Mouse (Mus musculus) cerebellum, adult 9-10 months (tissue): ENCODE data around the gene Mindy3.

Experiments
- DNase-seq: peaks from one replicate; pipeline ENCODE4 v3.0.0; 2022

Gene Mindy3

DNA sequence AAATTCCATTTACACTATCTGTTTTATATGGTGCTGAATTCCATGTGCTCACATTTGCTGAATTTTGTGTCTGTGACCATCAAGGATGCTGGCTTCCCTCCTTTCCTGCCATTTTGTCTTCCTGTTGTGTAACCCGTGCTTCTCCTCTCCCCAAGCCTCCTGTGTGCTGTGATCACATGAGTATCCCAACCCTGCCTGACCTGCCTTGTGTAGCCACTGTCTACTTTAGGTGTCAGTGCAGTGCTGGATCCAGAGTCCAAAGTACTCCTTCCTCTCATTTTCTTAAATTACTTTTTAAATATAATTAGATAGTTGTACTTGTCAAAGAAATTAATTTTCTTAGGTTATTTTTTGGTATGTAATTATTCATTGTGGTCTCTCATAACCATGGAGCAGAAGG lies 51.3 kb downstream of the Mindy3 start:
- DNase-seq: no peak

DNA sequence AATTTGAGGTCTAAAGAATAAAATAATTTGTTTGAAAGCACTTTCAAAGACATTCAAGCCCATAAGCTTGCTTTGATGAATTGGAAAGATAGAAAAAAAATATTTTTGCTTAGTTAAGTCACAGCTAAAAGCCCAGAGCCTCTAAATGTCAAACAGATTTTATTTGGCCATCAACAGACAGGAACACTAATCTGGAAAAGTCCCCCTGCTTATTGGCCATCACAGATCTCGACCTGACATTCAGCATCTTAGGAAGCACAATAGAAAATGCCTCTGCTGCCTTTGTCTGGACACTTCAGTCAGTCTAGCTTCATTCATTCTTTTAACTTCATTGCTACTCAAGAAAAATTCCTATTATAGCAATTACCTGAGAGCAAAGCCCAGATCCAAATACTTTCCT lies 58.0 kb downstream of the Mindy3 start:
- no peak for DNase-seq

DNA sequence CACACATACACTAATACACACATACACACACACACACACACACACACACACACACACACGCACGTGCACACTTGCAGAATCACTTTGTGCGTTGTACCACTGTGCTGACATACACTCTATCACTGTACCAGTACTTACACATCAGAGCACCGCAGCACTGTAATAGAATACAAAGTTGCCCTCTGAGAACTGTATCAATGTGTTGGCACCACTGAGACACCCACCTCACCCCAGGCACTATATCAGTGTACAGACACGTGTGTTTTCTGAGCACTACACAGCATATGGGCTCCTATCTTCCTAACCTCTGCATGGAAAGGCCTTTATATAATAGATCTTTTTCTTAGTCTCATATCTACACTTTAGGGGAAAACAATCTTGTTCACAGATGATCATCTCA lies 64.4 kb downstream of the Mindy3 start:
- no peak for DNase-seq

DNA sequence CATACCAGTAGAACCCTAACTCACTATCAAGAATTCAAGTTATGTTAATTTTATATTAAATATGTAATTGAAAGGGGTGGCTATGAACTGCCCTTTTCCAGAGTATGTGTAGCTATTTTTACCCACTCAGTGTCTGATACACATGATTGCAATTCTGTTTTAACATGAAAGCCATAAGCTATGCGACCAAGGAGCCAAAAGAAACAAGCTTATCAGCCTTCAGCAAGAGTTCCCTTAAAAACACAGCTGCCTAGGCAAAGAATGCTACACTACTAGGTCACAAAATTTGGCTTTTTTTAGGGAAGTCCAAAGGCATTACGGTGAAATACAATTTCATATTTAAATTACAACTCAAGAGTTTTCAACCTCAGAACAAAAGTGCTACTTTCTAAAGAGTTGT lies 70.4 kb downstream of the Mindy3 start:
- no peak for DNase-seq

DNA sequence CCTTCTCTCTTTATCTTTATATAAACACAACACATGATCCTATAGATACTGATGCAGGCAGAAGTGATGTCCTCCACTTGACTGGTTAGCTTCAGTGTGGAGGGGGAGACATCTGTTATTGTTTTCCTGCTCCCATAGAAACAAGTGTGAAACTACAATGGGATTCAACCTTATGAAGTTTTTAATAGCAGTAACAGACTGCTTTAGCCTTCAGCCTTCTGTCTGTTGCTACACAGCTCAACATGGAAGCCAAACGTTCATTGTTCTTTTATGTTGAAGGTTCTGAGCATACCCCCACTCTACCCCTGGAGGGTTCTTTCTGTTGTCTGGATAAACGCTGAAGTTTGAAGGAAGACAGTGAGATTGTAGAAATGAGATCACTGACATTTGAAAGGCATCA lies 87.3 kb downstream of the Mindy3 start:
- no peak for DNase-seq

DNA sequence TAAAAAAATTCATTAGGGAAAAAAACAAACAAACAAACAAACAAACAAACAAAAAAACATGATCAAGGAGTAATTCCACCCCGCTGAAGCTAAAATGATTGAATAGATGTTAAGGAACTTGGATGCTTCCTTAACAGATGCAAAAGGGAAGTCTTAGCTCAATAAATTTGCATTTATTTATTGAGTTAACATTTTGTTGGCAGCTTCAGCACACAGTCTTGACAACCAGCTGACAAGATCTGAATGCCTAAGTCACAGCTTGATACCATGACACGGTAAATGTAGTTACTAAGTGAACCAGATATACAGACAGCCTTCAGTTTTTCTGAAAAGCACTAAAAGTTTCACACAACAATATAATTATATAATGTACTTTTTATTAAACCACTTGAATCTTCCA lies 89.7 kb downstream of the Mindy3 start:
- DNase-seq: no peak

DNA sequence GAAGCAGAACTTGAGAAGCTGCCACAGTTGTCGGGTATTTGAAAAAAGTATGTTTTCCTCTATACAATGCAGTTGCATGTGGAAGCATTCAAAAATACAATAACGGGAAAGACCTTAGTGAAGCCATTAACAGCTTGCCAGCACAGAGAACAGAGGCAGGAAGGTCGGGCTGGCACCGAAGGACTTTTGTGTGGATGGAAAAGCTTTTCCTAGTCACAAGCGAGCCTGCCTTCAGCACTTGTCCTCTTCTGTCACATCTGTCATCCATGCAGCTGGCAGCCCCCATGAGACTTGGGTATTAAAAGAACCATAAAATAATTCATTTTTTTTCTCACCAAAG lies 90.2 kb downstream of the Mindy3 start:
- DNase-seq: no peak

DNA sequence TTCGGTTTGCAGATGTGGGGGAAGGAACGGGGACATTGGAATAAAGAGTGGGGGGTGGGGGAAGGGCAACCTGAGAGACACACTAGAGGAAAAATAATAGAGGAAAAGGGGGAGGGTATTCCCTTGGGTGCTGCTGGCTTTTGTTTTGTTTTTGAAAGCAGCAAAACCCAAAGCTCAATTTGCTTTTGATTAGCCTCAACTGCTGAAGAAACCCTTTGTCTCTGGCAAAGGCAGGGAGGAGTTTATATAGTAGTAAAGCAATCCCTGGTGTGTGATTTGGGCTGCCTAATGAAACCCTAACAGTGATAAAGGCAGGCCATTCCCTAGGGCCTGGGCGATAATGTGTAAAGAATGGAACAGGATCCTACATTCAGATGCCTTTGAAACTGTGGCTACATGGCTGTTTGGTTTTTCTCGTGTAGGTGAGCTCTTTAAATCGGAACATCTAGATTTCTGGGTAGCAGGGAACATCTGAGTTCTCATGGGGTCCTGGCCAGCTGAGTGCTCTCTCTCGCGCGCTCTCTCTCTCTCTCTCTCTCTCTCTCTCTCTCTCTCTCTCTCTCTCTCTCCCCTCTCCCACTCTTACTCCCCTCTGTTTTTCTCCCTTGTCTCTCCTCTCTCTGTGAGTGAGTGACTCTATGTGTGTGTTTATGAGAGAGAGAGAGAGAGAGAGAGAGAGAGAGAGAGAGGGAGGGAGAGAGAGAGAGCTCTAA lies 90.8 kb downstream of the Mindy3 start:
- no peak for DNase-seq

DNA sequence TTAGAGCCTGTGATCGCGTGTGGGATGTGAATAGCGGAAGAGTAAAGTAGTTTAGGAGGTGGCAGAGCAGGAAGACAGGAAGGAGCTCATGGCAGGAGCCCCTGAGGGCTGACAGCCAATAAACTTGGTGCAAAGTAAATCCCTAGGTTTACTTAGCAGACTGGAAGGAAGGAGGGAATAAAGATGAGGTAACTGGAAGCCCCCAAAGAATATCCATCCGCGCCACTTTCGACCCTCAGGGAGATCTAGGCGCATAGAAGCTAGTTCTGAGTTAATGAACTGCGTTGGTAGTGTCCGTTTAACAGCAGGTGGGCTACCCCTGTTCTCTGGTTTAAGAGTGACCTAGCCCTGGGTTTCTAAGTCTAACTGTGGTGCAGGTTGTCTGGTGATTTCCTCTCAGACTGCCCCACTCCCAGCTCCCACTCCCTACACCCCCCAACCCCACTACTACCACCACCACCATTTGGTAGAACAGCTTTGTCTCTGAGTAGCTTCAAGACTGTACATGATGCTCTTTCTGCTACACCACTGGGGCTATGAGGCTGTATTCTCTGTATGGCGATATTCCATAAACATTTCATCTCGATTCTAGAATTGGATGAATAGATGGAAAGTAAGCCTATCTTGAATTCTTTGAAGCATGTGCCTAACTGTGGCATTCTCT lies 91.4 kb downstream of the Mindy3 start:
- no peak for DNase-seq

DNA sequence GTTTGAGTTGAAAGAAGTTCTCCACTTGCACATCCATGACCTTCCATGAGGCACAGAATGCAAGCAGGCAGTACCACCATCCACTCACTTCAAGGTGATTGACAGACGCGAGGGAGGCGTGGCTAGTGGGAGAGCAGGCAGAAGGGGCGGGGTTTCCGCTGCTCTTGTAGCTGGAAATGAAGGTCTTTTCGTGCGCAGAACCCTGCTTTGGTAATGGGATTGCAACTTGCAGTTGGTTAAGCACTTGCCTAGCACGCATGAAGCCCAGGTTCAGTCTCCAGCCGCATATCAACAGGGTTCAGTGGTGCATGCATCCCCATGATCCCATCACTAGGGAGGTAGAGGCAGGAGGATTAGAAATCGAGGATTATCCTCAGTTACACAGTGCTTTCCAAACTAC lies 92.1 kb downstream of the Mindy3 start:
- DNase-seq: no peak

DNA sequence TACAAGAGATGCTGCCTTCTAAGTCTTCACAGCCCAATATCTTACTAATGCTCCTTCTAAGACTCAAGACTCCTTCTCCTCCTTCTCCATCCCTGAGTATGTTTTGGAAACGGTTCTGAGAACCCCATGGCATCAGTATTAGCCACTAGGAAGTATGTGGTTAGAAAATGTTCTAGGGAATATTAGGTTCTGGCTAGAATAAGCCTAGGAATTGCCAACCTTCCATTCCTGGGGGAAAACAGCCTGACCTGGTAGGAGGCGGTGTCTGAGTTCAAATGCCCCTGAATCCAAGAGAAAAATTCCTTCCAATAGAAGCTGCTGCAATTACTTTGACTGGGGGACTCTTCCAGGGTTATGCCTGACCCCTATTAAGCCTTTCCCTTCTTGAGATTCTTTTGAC lies 93.4 kb downstream of the Mindy3 start:
- no peak for DNase-seq

DNA sequence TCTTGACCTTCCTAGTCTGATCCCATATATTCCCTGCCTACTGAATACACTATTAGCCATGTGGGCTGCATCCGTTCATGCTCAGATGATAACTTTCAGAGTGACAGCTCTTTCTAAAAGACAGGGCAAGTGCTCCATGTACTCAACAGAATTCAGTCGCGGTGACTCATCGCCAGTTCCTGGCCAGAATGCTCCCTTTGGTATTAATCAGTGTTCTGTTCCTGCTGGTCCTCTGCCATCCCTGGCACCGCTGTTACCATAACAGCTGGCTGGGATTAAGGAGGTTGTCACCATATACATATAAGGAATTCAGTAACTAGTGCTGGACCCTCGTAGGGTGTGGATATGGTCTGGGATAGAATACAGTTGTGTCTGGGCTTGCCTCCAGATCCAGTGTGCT lies 93.9 kb downstream of the Mindy3 start:
- no peak for DNase-seq

DNA sequence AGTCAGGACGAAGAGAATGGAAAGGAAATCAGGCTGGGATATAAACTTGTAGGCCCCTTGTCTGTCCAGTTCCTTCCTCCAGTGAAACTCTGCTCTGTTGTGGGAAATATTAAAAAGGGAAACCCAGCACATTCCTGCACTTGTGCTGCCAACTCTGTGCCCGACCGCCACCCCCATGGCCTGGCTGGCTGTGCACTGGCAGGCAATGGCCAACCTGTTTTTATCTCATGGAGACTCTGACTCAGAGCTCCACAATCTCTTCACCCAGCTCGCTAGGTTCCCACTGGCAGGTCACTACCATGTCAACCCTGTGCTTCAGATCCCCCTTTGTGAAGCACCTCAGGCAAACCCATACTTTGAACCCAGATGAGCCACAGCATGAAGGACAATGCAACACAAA lies 98.4 kb downstream of the Mindy3 start:
- no peak for DNase-seq

DNA sequence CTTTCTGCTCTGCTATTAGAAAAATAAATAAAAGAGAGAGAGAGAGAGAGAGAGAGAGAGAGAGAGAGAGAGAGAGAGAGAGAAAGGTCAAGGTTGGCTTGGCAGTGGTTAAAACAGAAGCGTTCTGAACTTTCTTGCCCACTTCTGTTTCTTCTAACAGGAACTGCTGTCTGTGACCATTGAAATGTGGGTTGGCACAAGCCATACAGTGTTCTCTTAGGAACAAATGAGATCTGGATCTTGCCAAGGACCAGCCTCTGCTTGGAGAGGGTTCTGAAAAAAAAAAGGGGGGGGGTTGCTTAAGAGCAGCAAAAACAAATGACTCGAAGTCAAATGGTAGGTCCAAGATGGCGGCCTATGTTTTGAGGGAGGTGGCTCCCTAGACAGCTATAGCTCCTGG lies 100.6 kb downstream of the Mindy3 start:
- DNase-seq: no peak

DNA sequence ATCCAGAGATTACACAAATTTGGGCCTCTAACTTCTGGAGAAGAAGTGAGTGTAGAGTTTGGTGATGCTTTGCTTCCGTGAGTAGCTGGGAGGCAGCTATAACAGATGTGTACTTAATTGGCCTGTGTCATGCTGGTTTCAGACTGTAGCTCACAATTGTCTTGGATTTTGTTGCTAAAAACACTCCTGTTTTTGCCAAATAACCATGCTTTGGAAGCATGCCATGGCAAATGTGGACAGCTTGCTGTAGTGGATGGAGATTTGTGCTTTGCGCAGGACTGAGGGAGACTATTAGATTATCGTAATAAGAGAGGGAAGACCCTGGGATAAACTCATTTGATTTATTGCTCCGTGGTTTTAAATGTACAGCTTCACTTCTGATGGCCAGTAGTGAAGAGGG lies 101.2 kb downstream of the Mindy3 start:
- no peak for DNase-seq

DNA sequence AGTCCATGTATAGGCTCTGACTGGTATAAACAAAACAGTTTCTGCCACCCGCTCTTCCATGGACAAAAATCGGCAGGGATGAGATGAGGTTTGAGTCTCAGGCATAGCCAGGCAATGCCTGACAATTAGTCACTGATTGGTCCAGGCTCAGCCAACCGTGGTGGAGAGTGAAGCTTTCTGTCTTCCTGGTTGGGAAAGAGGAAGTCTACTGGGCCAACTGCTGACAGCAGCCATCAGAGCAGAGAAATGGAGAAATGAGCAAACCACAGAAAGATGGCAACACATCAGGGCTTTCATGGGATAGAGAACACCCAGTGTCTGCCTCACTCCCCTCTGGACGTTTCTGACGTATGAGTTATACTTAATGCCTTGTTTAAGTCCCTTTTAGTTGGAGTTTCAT lies 101.9 kb downstream of the Mindy3 start:
- no peak for DNase-seq

DNA sequence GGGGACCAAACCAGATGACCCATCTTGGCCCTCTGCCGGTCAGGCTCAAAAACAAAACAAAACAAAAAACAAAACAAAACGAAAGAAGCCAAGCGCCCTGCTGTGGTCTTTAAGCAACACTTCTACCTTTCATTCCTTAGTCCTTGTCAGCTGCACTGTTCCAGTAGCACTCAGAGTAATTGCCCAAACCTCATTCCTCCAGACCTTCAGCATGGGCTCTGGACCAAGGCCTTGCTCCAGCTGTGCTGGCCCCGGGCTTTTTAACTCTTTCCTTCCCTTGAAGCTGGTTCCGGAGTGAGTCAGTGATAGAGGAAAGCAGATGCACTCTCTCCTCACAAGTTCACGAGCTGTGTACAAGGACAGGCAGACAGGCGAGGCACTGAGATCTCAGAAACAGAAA lies 102.9 kb downstream of the Mindy3 start:
- no peak for DNase-seq

DNA sequence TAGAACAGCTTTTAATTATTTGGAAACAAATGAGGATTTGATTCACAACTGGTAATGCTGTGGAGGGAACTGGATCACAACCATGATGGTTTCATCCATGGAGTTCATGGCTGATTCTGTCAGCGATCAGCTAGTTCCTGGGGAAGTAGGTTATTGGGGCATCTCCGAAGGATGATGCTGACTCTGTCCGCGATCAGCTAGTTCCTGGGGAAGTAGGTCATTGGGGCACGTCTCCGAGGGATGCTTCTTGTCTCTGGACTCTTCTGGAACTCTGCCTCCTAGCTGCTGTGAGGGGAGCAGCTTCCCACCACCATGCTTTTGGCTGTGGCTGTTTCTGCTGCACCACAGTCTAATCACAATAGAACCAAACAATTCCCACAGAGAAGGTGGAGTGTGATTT lies 105.2 kb downstream of the Mindy3 start:
- DNase-seq: no peak

DNA sequence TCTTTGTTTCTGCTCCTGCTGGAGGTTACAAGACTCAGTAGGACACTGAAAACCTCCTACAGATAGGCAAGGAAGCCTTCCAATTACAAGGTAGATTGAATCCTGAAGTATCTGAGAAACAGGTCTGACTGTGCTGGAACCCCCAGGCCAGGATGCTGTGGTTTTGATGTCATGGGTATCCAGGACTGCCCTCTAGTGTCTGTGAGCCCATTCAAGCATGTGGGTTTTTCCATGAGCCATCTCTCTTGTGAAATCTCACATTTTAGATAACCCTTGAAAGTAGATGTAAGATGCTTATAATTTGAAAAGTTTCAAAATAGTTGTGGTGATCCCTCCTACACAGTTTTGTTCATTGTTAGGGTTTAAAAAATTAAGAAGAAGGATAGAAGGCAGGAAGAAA lies 110.8 kb downstream of the Mindy3 start:
- DNase-seq: no peak

DNA sequence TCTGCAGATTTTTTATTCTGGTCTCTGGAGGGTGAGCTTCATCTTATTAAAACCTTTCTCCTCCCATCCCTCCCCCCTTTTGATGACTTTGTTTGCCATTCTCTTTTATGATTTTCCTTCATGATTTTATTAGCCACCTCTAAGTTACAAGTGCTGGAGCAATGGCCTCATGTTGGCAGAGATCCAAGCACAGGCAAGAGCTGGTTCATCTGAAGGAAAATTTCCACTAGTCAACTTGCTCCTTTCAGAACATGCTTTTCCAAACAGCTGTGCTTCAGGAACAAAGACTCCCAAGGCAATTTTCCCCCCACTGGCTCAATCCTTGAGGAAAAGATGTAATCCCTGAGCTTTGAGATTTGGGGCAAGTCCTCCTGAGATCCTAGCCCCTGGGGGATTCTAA lies 112.0 kb downstream of the Mindy3 start:
- DNase-seq: no peak

DNA sequence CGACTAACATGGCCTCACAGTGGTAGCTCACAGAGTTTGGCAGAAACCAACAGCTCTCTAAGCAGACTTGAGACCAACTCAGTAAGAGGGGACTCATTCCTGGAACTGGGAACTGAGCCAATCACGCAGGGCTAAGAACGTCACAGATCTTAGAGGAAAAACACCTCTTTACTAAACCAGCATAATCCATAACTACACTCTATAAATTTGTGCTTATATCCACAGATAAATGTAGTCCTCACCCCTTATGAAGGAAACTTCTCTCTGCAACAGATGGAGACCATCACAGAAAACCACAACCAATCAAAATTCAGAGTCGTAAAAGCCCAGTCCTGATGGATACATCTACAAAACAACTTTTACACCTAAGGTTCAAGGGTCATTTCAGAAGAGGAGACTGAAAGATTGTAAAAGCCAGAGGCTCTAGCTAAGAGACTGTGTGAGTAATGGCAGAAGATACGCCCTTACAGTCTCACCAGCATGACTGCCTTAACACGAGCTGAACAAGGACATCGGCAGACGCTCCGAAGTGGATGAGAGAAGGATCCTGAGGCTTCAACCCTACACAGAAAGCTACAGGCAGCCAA lies 114.1 kb downstream of the Mindy3 start:
- DNase-seq: no peak

DNA sequence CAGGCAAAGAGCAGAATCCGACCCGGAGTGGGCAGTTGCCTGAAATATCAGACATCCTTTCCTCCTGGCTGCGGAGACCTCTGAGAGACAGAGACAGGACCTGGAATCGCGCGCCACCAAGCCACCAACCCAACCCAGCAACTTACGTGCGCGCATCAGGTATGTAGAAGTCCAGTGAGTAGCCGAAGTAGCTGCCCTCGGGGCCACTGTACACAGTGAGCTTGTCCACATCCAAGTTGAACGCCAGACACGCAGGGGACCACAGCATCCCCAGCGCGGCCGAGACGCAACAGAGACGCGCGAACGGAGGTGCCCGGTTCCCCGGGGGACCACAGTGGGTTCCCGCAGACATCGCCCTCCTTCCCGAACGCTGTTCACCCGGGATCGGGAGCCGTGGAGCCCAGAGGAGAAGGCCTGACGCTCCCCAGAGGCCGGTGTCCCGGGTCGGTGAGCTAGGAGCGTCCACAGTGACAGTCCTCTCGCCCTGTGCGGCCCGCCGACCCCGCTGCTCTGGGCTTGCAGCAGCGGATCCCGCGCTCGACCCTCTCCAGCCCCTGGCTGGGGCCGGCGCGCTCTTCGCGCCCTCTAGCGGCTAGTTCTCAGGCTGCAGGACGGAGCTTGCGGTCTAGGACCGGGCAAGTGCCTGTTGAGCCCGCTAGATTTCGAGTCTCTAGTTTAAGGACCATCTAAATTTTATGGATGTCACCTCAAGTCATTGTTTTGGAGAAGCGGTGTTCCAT lies 117.7 kb downstream of the Mindy3 start, which contains the start of gene Itga8:
Gene Itga8, minus strand, starts transcription at position 492 of the 740 bp plus-strand sequence.
- DNase-seq: peak; percentile 28

DNA sequence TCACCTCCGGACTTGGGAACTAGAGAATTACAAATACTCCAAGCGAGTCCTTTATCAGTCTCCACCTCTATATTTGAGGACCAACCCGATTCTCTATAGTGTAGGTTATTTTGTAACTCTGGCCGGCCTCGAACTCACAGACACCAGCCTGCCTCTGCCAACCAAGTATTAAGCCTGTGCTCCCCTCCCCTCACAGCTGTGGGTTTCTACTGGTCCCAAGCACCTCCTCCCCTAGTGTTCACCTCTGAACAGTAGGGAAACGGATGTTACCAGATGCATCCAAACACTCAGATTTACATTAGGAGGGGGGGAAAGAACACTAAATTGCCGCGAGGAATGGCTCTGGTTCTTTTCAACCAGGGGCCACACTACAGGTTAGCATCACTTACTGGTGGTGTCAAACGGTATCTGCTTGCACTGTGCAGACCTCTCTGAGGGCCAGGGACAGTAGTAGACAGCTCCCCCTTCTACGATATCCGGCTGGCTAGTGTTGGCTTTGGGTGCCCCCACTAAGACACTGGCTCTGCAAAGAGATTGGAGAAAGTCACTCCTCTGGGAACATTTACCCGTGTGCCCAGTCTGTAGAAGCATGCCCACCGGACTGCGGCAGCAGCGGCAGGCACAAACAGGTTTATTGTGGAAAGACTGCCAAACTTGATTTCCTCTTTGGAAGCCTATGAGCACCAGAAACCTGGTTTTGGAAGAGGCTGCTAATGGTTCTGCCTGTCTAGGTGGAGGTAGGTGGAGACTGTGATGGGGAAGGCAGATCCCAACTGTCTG lies 118.6 kb downstream of the Mindy3 start:
- DNase-seq: no peak
